Mouse (Mus musculus): Measurements from ENCODE around the gene Fam53b. TPM values are rescaled to one million over a fixed set of nuclear protein-coding genes. Genes with fewer than 3 reads are reported as not detected.

The Fam53b gene
- total RNA-seq, 1 experiment = 8.6 TPM

GRCm38 (mm10) chr7:132700107-132700506 lies 113.6 kb downstream of the Fam53b start:
- peaks cover 0 to 4% of the 10 kb centered on the region in 2 experiments; a peak in 1 of 4 replicates for H3K4me1 ChIP-seq (ENCODE audit: control insufficient read depth in 2 of 2, insufficient read depth in 2 of 2, low read length in 2 of 2, poor library complexity in 1 of 2)
- DNase-seq (ENCODE audit: low read depth, low spot score) = no peak
- TF ChIP-seq ZC3H11A (IDR thresholded peaks at IDR 0.05; ENCODE audit: borderline replicate concordance, low read depth, low read length) (no peak), HCFC1 (IDR thresholded peaks at IDR 0.05; ENCODE audit: borderline replicate concordance, insufficient read depth, low read length) (no peak), MAFK (IDR thresholded peaks at IDR 0.05; ENCODE audit: insufficient read depth, low read depth, low read length) (no peak), CHD2 (IDR thresholded peaks at IDR 0.05; ENCODE audit: low read depth, low read length) (no peak), ZNF384 (IDR thresholded peaks at IDR 0.05; ENCODE audit: low read depth, low read length) (no peak)
- H3K27ac ChIP-seq (ENCODE audit: insufficient read depth, low read depth, low read length, poor library complexity, severe bottlenecking) = no peak overlapping the region
- no peak overlapping the region for H3K9ac ChIP-seq (ENCODE audit: insufficient read depth, low read depth, low read length, poor library complexity, severe bottlenecking)
- H3K4me3 ChIP-seq (ENCODE audit: insufficient read depth in 1 of 2, low read depth in 1 of 2, low read length in 2 of 2, poor library complexity in 1 of 2, severe bottlenecking in 1 of 2) = no peak overlapping the region
- no peaks in the 10 kb centered on the region for H3K36me3 ChIP-seq (ENCODE audit: control insufficient read depth, insufficient read depth, low read length, poor library complexity, severe bottlenecking)
- in situ Hi-C loops (cut with MboI; ENCODE audit: low sequenced_read_pairs in 2 of 2, unreplicated experiment in 2 of 2) = no loop called here
- no peaks in the 10 kb centered on the region for H3K9me3 ChIP-seq (ENCODE audit: control insufficient read depth, insufficient read depth, low read depth, low read length)

DNA sequence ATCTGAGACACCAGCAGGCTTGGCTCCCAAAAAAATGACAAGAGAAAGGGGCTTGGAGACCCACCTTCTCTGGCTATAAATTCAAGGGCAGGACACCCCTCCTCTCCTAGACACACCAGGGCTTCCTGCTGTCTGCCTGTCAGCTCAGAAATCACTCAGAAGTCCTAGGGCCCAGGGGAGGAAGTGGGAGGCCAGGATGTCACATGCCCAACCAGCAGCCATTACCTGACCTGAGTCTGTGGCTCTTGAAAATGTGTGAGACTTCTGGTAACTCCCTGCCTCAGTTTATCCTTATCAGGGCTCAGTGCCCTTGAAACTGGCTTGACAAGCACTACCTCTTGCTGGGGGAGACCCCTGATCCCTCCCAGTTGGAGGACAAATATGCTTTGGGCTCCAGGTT lies 114.0 kb downstream of the Fam53b start:
- no peak overlapping the region for H3K27ac ChIP-seq (ENCODE audit: insufficient read depth, low read depth, low read length, poor library complexity, severe bottlenecking)
- no peak overlapping the region for H3K4me3 ChIP-seq (ENCODE audit: insufficient read depth in 1 of 2, low read depth in 1 of 2, low read length in 2 of 2, poor library complexity in 1 of 2, severe bottlenecking in 1 of 2)
- H3K9me3 ChIP-seq (ENCODE audit: control insufficient read depth, insufficient read depth, low read depth, low read length) = no peaks in the 10 kb centered on the region
- no peak for DNase-seq (ENCODE audit: low read depth, low spot score)
- no peak overlapping the region for H3K9ac ChIP-seq (ENCODE audit: insufficient read depth, low read depth, low read length, poor library complexity, severe bottlenecking)
- in situ Hi-C loops (cut with MboI; ENCODE audit: low sequenced_read_pairs in 2 of 2, unreplicated experiment in 2 of 2) = no loop called here
- no peaks in the 10 kb centered on the region for H3K36me3 ChIP-seq (ENCODE audit: control insufficient read depth, insufficient read depth, low read length, poor library complexity, severe bottlenecking)
- TF ChIP-seq HCFC1 (IDR thresholded peaks at IDR 0.05; ENCODE audit: borderline replicate concordance, insufficient read depth, low read length) = no peak
- TF ChIP-seq CHD2 (IDR thresholded peaks at IDR 0.05; ENCODE audit: low read depth, low read length) = no peak
- no peak for TF ChIP-seq ZC3H11A (IDR thresholded peaks at IDR 0.05; ENCODE audit: borderline replicate concordance, low read depth, low read length)
- no peak for TF ChIP-seq MAFK (IDR thresholded peaks at IDR 0.05; ENCODE audit: insufficient read depth, low read depth, low read length)
- no peak for TF ChIP-seq ZNF384 (IDR thresholded peaks at IDR 0.05; ENCODE audit: low read depth, low read length)
- H3K4me1 ChIP-seq (ENCODE audit: control insufficient read depth in 2 of 2, insufficient read depth in 2 of 2, low read length in 2 of 2, poor library complexity in 1 of 2) = peaks cover 0 to 4% of the 10 kb centered on the region in 2 experiments; a peak in 1 of 4 replicates

GRCm38 (mm10) chr7:132699165-132699564 lies 114.5 kb downstream of the Fam53b start:
- TF ChIP-seq CHD2 (IDR thresholded peaks at IDR 0.05; ENCODE audit: low read depth, low read length) = no peak
- no peak for TF ChIP-seq MAFK (IDR thresholded peaks at IDR 0.05; ENCODE audit: insufficient read depth, low read depth, low read length)
- TF ChIP-seq ZC3H11A (IDR thresholded peaks at IDR 0.05; ENCODE audit: borderline replicate concordance, low read depth, low read length) = no peak
- no peak for TF ChIP-seq HCFC1 (IDR thresholded peaks at IDR 0.05; ENCODE audit: borderline replicate concordance, insufficient read depth, low read length)
- no peak for TF ChIP-seq ZNF384 (IDR thresholded peaks at IDR 0.05; ENCODE audit: low read depth, low read length)
- Histone ChIP-seq H3K4me1 (ENCODE audit: control insufficient read depth in 2 of 2, insufficient read depth in 2 of 2, low read length in 2 of 2, poor library complexity in 1 of 2) (peaks cover 0 to 4% of the 10 kb centered on the region in 2 experiments; a peak in 1 of 4 replicates), H3K27ac (ENCODE audit: insufficient read depth, low read depth, low read length, poor library complexity, severe bottlenecking) (no peak overlapping the region), H3K4me3 (ENCODE audit: insufficient read depth in 1 of 2, low read depth in 1 of 2, low read length in 2 of 2, poor library complexity in 1 of 2, severe bottlenecking in 1 of 2) (no peak overlapping the region), H3K9ac (ENCODE audit: insufficient read depth, low read depth, low read length, poor library complexity, severe bottlenecking) (no peak overlapping the region), H3K9me3 (ENCODE audit: control insufficient read depth, insufficient read depth, low read depth, low read length) (no peaks in the 10 kb centered on the region), H3K36me3 (ENCODE audit: control insufficient read depth, insufficient read depth, low read length, poor library complexity, severe bottlenecking) (no peaks in the 10 kb centered on the region)
- in situ Hi-C loops (cut with MboI; ENCODE audit: low sequenced_read_pairs in 2 of 2, unreplicated experiment in 2 of 2) = no loop called here
- no peak for DNase-seq (ENCODE audit: low read depth, low spot score)

- no peaks in the 10 kb centered on the region for H3K36me3 ChIP-seq (ENCODE audit: control insufficient read depth, insufficient read depth, low read length, poor library complexity, severe bottlenecking)
- DNase-seq (ENCODE audit: low read depth, low spot score) = no peak
- no peaks in the 10 kb centered on the region for H3K9me3 ChIP-seq (ENCODE audit: control insufficient read depth, insufficient read depth, low read depth, low read length)
- in situ Hi-C loops (cut with MboI; ENCODE audit: low sequenced_read_pairs in 2 of 2, unreplicated experiment in 2 of 2) = no loop called here
- peaks cover 0 to 4% of the 10 kb centered on the region in 2 experiments; a peak in 1 of 4 replicates for H3K4me1 ChIP-seq (ENCODE audit: control insufficient read depth in 2 of 2, insufficient read depth in 2 of 2, low read length in 2 of 2, poor library complexity in 1 of 2)
- TF ChIP-seq MAFK (IDR thresholded peaks at IDR 0.05; ENCODE audit: insufficient read depth, low read depth, low read length) = no peak
- no peak for TF ChIP-seq ZC3H11A (IDR thresholded peaks at IDR 0.05; ENCODE audit: borderline replicate concordance, low read depth, low read length)
- TF ChIP-seq HCFC1 (IDR thresholded peaks at IDR 0.05; ENCODE audit: borderline replicate concordance, insufficient read depth, low read length) = no peak
- no peak for TF ChIP-seq ZNF384 (IDR thresholded peaks at IDR 0.05; ENCODE audit: low read depth, low read length)
- TF ChIP-seq CHD2 (IDR thresholded peaks at IDR 0.05; ENCODE audit: low read depth, low read length) = no peak
- H3K4me3 ChIP-seq (ENCODE audit: insufficient read depth in 1 of 2, low read depth in 1 of 2, low read length in 2 of 2, poor library complexity in 1 of 2, severe bottlenecking in 1 of 2) = no peak overlapping the region
- no peak overlapping the region for H3K9ac ChIP-seq (ENCODE audit: insufficient read depth, low read depth, low read length, poor library complexity, severe bottlenecking)
- no peak overlapping the region for H3K27ac ChIP-seq (ENCODE audit: insufficient read depth, low read depth, low read length, poor library complexity, severe bottlenecking)
Observed at GRCm38 (mm10) chr7:132698737-132699136, 114.9 kb downstream of the Fam53b start.
